Mouse (Mus musculus): ENCODE data around the gene Pcmt1.

- no peak for TF ChIP-seq USF1 (IDR thresholded peaks at IDR 0.05; ENCODE audit: low read depth)
- no peak for TF ChIP-seq E2F4 (IDR thresholded peaks at IDR 0.05; ENCODE audit: insufficient read depth)
- TF ChIP-seq POLR2A (IDR thresholded peaks at IDR 0.05; ENCODE audit: insufficient read length, low read depth) = no peak
- TF ChIP-seq REST (IDR thresholded peaks at IDR 0.05; ENCODE audit: insufficient read depth, insufficient read length) = no peak
- TF ChIP-seq CEBPB (IDR thresholded peaks at IDR 0.05; ENCODE audit: insufficient read depth, poor library complexity, severe bottlenecking) = no peak
- no peak for TF ChIP-seq MYOD1 (IDR thresholded peaks at IDR 0.05; ENCODE audit: control insufficient read depth in 1 of 3, insufficient read length in 2 of 3, low read depth in 2 of 3)
Observed at GRCm38 (mm10) chr10:7649059-7649458, 31.9 kb downstream of the Pcmt1 start.

Data from myocyte (in vitro differentiated cells).